Mouse (Mus musculus): Measurements from ENCODE around the gene Asic1. TPM values are rescaled to one million over a fixed set of nuclear protein-coding genes. Genes with fewer than 3 reads are reported as not detected.
"Not testable (repeated sequence)": the region's sequence is repeated elsewhere in the genome, so short reads cannot be mapped to it uniquely, and the experiment has no call there.

Asic1 gene
- polyA plus RNA-seq, 1 experiment from 2014 or later = 0.45 TPM

DNA sequence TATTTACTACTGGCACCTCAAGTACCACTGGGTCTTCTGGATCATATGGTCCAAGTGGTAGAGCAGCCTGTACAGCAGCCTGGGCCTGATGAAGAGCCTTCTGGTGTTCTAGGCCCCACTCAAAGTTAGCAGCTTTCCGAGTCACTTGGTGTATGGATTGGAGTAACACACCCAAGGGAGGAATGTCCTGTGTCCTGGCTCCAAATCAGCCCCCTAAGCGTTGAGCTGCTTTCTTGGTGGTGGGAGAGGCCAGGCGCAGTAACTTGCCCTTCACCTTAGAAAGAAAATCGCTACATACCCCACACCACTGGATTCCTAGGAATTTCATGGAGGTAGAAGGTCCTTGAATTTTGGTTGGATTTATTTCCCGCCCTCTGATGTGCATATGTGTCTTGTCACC, 14.0 kb downstream of the Asic1 start:
- ATAC-seq (ENCODE audit: insufficient read depth) = no peak
- Histone ChIP-seq H3K4me2 (no peak overlapping the region), H3K9ac (no peak overlapping the region), H3K36me3 (replicated peaks) (no peaks in the 10 kb centered on the region), H3K27ac (replicated peaks) (no peak overlapping the region), H3K9me3 (replicated peaks) (no peaks in the 10 kb centered on the region), H3K4me1 (replicated peaks) (no peaks in the 10 kb centered on the region), H3K27me3 (peaks cover 37% of the 10 kb centered on the region), H3K4me3 (replicated peaks) (no peak overlapping the region)
- 66% methylated on average over 5 of the region's 5 CpGs for WGBS (ENCODE audit: insufficient replicate concordance)

DNA sequence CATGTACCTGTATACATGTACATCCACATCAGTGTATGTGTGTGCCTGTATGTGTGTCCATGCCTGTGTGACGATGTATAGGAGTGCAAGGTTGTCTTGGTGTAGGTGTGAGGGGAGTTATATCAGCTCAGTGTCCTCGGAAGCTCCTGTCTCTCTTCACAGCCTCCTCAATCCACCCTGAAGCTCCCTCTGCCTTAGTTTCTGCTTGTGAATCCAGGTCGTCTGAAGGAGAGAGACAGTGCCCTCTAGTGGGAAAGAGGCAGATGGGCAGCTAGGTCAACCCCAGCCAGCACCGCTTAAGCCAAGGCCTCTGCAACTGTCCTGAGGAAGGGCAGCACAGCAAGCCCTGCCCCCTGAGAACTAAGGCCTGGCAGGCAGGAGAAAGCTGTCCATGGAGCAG, 18.5 kb downstream of the Asic1 start:
- Histone ChIP-seq H3K4me3 (replicated peaks) (no peak overlapping the region), H3K9me3 (replicated peaks) (no peaks in the 10 kb centered on the region), H3K36me3 (replicated peaks) (no peaks in the 10 kb centered on the region), H3K27ac (replicated peaks) (no peak overlapping the region), H3K4me2 (no peak overlapping the region), H3K27me3 (peaks cover 58% of the 10 kb centered on the region), H3K4me1 (replicated peaks) (no peaks in the 10 kb centered on the region), H3K9ac (no peak overlapping the region)
- ATAC-seq (ENCODE audit: insufficient read depth) = no peak
- WGBS (ENCODE audit: insufficient replicate concordance) = 6% methylated on average over 4 of the region's 4 CpGs

DNA sequence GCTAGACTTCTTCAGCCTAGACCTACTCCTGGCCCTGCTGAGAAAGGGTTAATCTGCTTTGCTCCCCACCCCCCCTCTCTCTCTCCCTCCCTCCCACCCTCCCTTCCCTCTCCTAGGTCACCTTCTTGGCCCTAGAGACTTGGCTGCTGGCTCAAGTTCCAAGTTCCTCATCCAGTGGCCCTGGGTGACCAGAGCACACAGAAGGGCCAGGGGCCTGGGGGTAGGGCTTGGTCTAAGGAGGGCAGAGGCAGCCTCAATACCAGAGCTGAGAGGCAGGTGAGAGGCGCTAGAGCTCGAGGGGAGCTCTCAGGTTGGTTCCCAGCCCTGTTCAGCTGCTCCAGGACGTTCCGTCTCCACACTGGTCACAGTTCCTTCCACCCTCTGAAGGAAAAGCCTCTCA, 20.8 kb downstream of the Asic1 start:
- H3K4me3 ChIP-seq (replicated peaks) = no peak overlapping the region
- no peak overlapping the region for H3K27ac ChIP-seq (replicated peaks)
- ATAC-seq (ENCODE audit: insufficient read depth) = no peak
- H3K9me3 ChIP-seq (replicated peaks) = no peaks in the 10 kb centered on the region
- no peaks in the 10 kb centered on the region for H3K4me1 ChIP-seq (replicated peaks)
- 16% methylated on average over 4 of the region's 4 CpGs for WGBS (ENCODE audit: insufficient replicate concordance)
- no peak overlapping the region for H3K4me2 ChIP-seq
- no peaks in the 10 kb centered on the region for H3K36me3 ChIP-seq (replicated peaks)
- H3K9ac ChIP-seq = no peak overlapping the region
- H3K27me3 ChIP-seq = peaks cover 61% of the 10 kb centered on the region

- H3K27me3 ChIP-seq = peaks cover 66% of the 10 kb centered on the region
- ATAC-seq (ENCODE audit: insufficient read depth) = no peak
- WGBS (ENCODE audit: insufficient replicate concordance) = 48% methylated on average over 9 of the region's 9 CpGs
Measured at GRCm38 (mm10) chr15:99691976-99692375, 21.8 kb downstream of the Asic1 start.

GRCm38 (mm10) chr15:99697309-99697708, 27.1 kb downstream of the Asic1 start:
- Histone ChIP-seq H3K9me3 (replicated peaks) (no peaks in the 10 kb centered on the region), H3K4me3 (replicated peaks) (no peak overlapping the region), H3K4me1 (replicated peaks) (peaks cover 28% of the 10 kb centered on the region), H3K4me2 (no peak overlapping the region), H3K9ac (no peak overlapping the region), H3K27me3 (peaks cover 46% of the 10 kb centered on the region), H3K27ac (replicated peaks) (no peak overlapping the region), H3K36me3 (replicated peaks) (no peaks in the 10 kb centered on the region)
- WGBS (ENCODE audit: insufficient replicate concordance) = 16% methylated on average over 2 of the region's 2 CpGs
- no peak for ATAC-seq (ENCODE audit: insufficient read depth)

More at GRCm38 (mm10) chr15:99691976-99692375, 21.8 kb downstream of the Asic1 start:
- Histone ChIP-seq H3K9me3 (replicated peaks) (no peaks in the 10 kb centered on the region), H3K27ac (replicated peaks) (no peak overlapping the region), H3K4me1 (replicated peaks) (no peaks in the 10 kb centered on the region), H3K4me2 (no peak overlapping the region), H3K36me3 (replicated peaks) (no peaks in the 10 kb centered on the region), H3K4me3 (replicated peaks) (no peak overlapping the region), H3K9ac (no peak overlapping the region)

GRCm38 (mm10) chr15:99698533-99699085, 28.4 kb downstream of the Asic1 start:
- no peaks in the 10 kb centered on the region for H3K9me3 ChIP-seq (replicated peaks)
- no peaks in the 10 kb centered on the region for H3K36me3 ChIP-seq (replicated peaks)
- H3K9ac ChIP-seq = no peak overlapping the region
- H3K27me3 ChIP-seq = peaks cover 37% of the 10 kb centered on the region
- WGBS (ENCODE audit: insufficient replicate concordance) = 33% methylated on average over 20 of the region's 20 CpGs
- H3K4me2 ChIP-seq = no peak overlapping the region
- no peak for ATAC-seq (ENCODE audit: insufficient read depth)
- H3K27ac ChIP-seq (replicated peaks) = no peak overlapping the region
- H3K4me3 ChIP-seq (replicated peaks) = no peak overlapping the region
- H3K4me1 ChIP-seq (replicated peaks) = peaks cover 39% of the 10 kb centered on the region

DNA sequence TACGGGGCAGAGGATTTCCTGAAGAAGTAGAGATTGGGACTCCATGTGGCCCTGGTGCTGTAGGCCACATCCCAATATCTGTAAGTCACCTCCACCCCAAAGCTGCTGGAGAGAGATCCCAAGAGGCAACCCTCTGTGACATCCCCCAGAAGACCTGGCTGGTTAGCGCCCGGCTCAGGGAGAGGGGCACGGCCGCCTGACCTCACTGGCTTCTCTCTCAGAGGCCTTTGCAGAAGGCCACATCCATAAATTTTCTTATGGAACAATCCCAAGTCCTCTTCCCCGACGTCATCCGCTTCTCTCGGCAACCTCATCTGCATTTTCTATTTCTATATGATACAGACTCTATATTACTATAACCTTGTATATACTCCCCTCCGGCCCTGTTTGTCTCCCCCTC, 29.5 kb downstream of the Asic1 start:
- WGBS (ENCODE audit: insufficient replicate concordance) = 83% methylated on average over 10 of the region's 10 CpGs
- ATAC-seq (ENCODE audit: insufficient read depth) = no peak
- Histone ChIP-seq H3K4me2 (no peak overlapping the region), H3K36me3 (replicated peaks) (no peaks in the 10 kb centered on the region), H3K27ac (replicated peaks) (no peak overlapping the region), H3K9ac (no peak overlapping the region), H3K27me3 (peaks cover 34% of the 10 kb centered on the region), H3K4me1 (replicated peaks) (peaks cover 51% of the 10 kb centered on the region), H3K9me3 (replicated peaks) (no peaks in the 10 kb centered on the region), H3K4me3 (replicated peaks) (no peak overlapping the region)

- Histone ChIP-seq H3K9ac (no peak overlapping the region), H3K27me3 (peaks cover 27% of the 10 kb centered on the region), H3K4me1 (replicated peaks) (peaks cover 52% of the 10 kb centered on the region), H3K36me3 (replicated peaks) (peaks cover under 1% of the 10 kb centered on the region; the same call in 1 of the 2 replicates), H3K4me2 (no peak overlapping the region), H3K4me3 (replicated peaks) (no peak overlapping the region), H3K27ac (replicated peaks) (no peak overlapping the region), H3K9me3 (replicated peaks) (no peaks in the 10 kb centered on the region)
- 72% methylated on average over 18 of the region's 18 CpGs for WGBS (ENCODE audit: insufficient replicate concordance)
- no peak for ATAC-seq (ENCODE audit: insufficient read depth)
Measured at GRCm38 (mm10) chr15:99700219-99701106, 30.3 kb downstream of the Asic1 start.

- Histone ChIP-seq H3K4me1 (replicated peaks) (peaks cover 52% of the 10 kb centered on the region), H3K4me2 (peak overlapping the region; percentile 78), H3K27me3 (peaks cover 22% of the 10 kb centered on the region), H3K4me3 (replicated peaks) (peak overlapping the region; percentile 97)
- not testable (repeated sequence) for H3K9me3 ChIP-seq (replicated peaks); H3K9ac ChIP-seq; H3K27ac ChIP-seq (replicated peaks); ATAC-seq (ENCODE audit: insufficient read depth); H3K36me3 ChIP-seq (replicated peaks)
- 36% methylated on average over 16 of the region's 16 CpGs for WGBS (ENCODE audit: insufficient replicate concordance)
Measured at GRCm38 (mm10) chr15:99701640-99701998, 31.5 kb downstream of the Asic1 start.

DNA sequence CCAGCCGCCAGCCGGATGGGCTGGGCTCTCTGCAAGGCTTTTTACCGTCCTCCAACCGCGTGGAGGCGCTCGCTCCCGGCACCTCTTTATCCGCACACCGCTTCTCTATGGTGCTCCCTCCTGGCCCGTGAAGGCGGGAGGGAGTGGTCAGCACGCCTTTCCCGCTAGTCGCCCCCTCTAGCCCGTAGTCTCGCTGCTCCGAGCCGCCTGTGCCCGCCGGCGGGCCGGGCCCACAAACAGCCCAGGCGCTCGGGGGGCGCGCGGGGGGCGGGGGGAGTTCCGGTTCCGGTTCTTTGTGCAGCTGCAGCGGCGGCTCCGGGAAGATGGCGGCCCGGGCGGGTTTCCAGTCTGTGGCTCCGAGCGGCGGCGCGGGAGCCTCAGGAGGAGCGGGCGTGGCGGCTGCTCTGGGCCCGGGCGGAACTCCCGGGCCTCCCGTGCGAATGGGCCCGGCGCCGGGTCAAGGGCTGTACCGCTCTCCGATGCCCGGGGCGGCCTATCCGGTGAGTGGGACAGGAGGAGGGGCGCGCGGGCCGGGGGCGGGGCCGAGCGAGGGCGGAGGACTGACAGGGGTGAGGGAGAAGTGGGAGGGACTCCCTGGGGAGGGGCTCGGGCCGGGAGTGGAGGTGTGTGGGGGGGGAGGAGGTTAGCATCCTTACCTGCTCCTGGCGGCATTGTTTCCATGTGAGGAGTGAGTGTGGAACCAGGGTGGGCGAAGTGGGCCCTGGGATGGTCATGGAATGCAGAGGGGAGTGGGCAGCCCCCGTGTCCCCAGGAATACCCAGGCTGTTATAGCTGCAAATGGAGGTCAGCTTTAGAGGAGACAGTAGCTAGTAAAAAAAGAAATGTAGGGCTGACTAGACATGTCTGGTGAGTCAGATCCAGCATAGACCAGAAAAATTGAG, 32.1 kb downstream of the Asic1 start, which contains the start of gene Smarcd1:
TSS of gene Smarcd1 (plus strand) at position 131 of the 902 bp plus-strand sequence.
- WGBS (ENCODE audit: insufficient replicate concordance) = 1% methylated on average over 71 of the region's 71 CpGs
- Histone ChIP-seq H3K9me3 (replicated peaks) (no peaks in the 10 kb centered on the region), H3K27me3 (peaks cover 16% of the 10 kb centered on the region), H3K4me2 (peak within 1 kb of the TSS; percentile 78), H3K4me1 (replicated peaks) (peaks cover 52% of the 10 kb centered on the region), H3K36me3 (replicated peaks) (peaks cover 11% of the 10 kb centered on the region), H3K27ac (replicated peaks) (peak within 1 kb of the TSS; percentile 91), H3K4me3 (replicated peaks) (peak within 1 kb of the TSS; percentile 97), H3K9ac (peak within 1 kb of the TSS; percentile 92)
- ATAC-seq (ENCODE audit: insufficient read depth) = peak; percentile 91

GRCm38 (mm10) chr15:99703104-99703503, 32.9 kb downstream of the Asic1 start:
- H3K36me3 ChIP-seq (replicated peaks) = peaks cover 20% of the 10 kb centered on the region
- no peak for ATAC-seq (ENCODE audit: insufficient read depth)
- peaks cover 7% of the 10 kb centered on the region for H3K27me3 ChIP-seq
- peak overlapping the region; percentile 97 for H3K4me3 ChIP-seq (replicated peaks)
- H3K4me1 ChIP-seq (replicated peaks) = peaks cover 52% of the 10 kb centered on the region
- peak overlapping the region; percentile 78 for H3K4me2 ChIP-seq
- WGBS (ENCODE audit: insufficient replicate concordance) = 74% methylated on average over 9 of the region's 9 CpGs
- H3K27ac ChIP-seq (replicated peaks) = peak overlapping the region; percentile 91; the same call in 1 of the 2 replicates
- H3K9ac ChIP-seq = peak overlapping the region; percentile 92; the same call in 1 of the 2 replicates
- no peaks in the 10 kb centered on the region for H3K9me3 ChIP-seq (replicated peaks)

Measured in liver, embryonic 15.5 days (tissue).